Mouse (Mus musculus): ENCODE data around the gene Nbeal1. TPM values are rescaled to one million over a fixed set of nuclear protein-coding genes. Genes with fewer than 3 reads are reported as not detected.

Gene Nbeal1
- polyA plus RNA-seq, 1 experiment from 2014 or later, result 6.4 TPM

- Histone ChIP-seq H3K4me1 (ENCODE audit: insufficient read depth, low read length) (no peaks in the 10 kb centered on the region), H3K27ac (ENCODE audit: low read length) (no peak overlapping the region), H3K4me3 (ENCODE audit: low read length) (no peak overlapping the region), H3K9ac (replicated peaks; ENCODE audit: low read length) (no peak overlapping the region), H3K4me2 (replicated peaks; ENCODE audit: low read depth, low read length) (no peak overlapping the region), H3K9me3 (ENCODE audit: low read length) (no peaks in the 10 kb centered on the region), H3K27me3 (ENCODE audit: insufficient read depth, low read length) (no peaks in the 10 kb centered on the region), H3K36me3 (ENCODE audit: insufficient read depth, low read length) (peaks cover 17% of the 10 kb centered on the region)
- 64% methylated on average over 1 of the region's 1 CpGs for WGBS
- no peak for ATAC-seq (ENCODE audit: low FRiP score, low TSS enrichment)
Observed at GRCm38 (mm10) chr1:60293921-60294320, 113.5 kb downstream of the Nbeal1 start.

- 1% methylated on average over 59 of the region's 60 CpGs for WGBS
- Histone ChIP-seq H3K27me3 (ENCODE audit: insufficient read depth, low read length) (no peaks in the 10 kb centered on the region), H3K27ac (ENCODE audit: low read length) (peak within 1 kb of the TSS; percentile 98), H3K4me1 (ENCODE audit: insufficient read depth, low read length) (peaks cover 15% of the 10 kb centered on the region), H3K9ac (replicated peaks; ENCODE audit: low read length) (peak within 1 kb of the TSS; percentile 83), H3K4me2 (replicated peaks; ENCODE audit: low read depth, low read length) (peak within 1 kb of the TSS; percentile 77), H3K36me3 (ENCODE audit: insufficient read depth, low read length) (peaks cover 7% of the 10 kb centered on the region; the same call in 1 of the 2 replicates), H3K4me3 (ENCODE audit: low read length) (peak within 1 kb of the TSS; percentile 77), H3K9me3 (ENCODE audit: low read length) (no peaks in the 10 kb centered on the region)
- ATAC-seq (ENCODE audit: low FRiP score, low TSS enrichment), result peak; percentile 99
Observed at GRCm38 (mm10) chr1:60342808-60343629, 162.6 kb downstream of the Nbeal1 start, which contains the start of gene Cyp20a1. Gene Cyp20a1 (plus strand): TSS chr1:60343323.

- Histone ChIP-seq H3K4me1 (ENCODE audit: insufficient read depth, low read length) (peaks cover 15% of the 10 kb centered on the region), H3K9me3 (ENCODE audit: low read length) (no peaks in the 10 kb centered on the region), H3K4me2 (replicated peaks; ENCODE audit: low read depth, low read length) (peak overlapping the region; percentile 77), H3K36me3 (ENCODE audit: insufficient read depth, low read length) (peaks cover 3% of the 10 kb centered on the region; the same call in 1 of the 2 replicates), H3K27me3 (ENCODE audit: insufficient read depth, low read length) (no peaks in the 10 kb centered on the region), H3K27ac (ENCODE audit: low read length) (peak overlapping the region; percentile 98), H3K4me3 (ENCODE audit: low read length) (peak overlapping the region; percentile 77), H3K9ac (replicated peaks; ENCODE audit: low read length) (peak overlapping the region; percentile 83)
- peak; percentile 11 for ATAC-seq (ENCODE audit: low FRiP score, low TSS enrichment)
- 12% methylated on average over 14 of the region's 14 CpGs for WGBS
Observed at GRCm38 (mm10) chr1:60343630-60344455, 163.4 kb downstream of the Nbeal1 start.

GRCm38 (mm10) chr1:60344670-60345069 lies 164.3 kb downstream of the Nbeal1 start:
- H3K4me2 ChIP-seq (replicated peaks; ENCODE audit: low read depth, low read length), result 0 out of 2 replicates have a peak overlapping the region, but pooled peaks have one; percentile 77
- H3K4me1 ChIP-seq (ENCODE audit: insufficient read depth, low read length), result peaks cover 15% of the 10 kb centered on the region
- H3K27me3 ChIP-seq (ENCODE audit: insufficient read depth, low read length), result no peaks in the 10 kb centered on the region
- H3K27ac ChIP-seq (ENCODE audit: low read length), result no peak overlapping the region
- H3K4me3 ChIP-seq (ENCODE audit: low read length), result no peak overlapping the region; the same call in 1 of the 2 replicates
- peaks cover 4% of the 10 kb centered on the region; the same call in 1 of the 2 replicates for H3K36me3 ChIP-seq (ENCODE audit: insufficient read depth, low read length)
- peaks cover 4% of the 10 kb centered on the region for H3K9me3 ChIP-seq (ENCODE audit: low read length)
- no peak overlapping the region for H3K9ac ChIP-seq (replicated peaks; ENCODE audit: low read length)
- ATAC-seq (ENCODE audit: low FRiP score, low TSS enrichment), result no peak
- 75% methylated on average over 6 of the region's 6 CpGs for WGBS

GRCm38 (mm10) chr1:60345712-60346111 lies 165.3 kb downstream of the Nbeal1 start:
- Histone ChIP-seq H3K27ac (ENCODE audit: low read length) (no peak overlapping the region; the same call in 1 of the 2 replicates), H3K4me3 (ENCODE audit: low read length) (no peak overlapping the region), H3K27me3 (ENCODE audit: insufficient read depth, low read length) (no peaks in the 10 kb centered on the region), H3K4me2 (replicated peaks; ENCODE audit: low read depth, low read length) (no peak overlapping the region), H3K36me3 (ENCODE audit: insufficient read depth, low read length) (peaks cover 8% of the 10 kb centered on the region; the same call in 1 of the 2 replicates), H3K9me3 (ENCODE audit: low read length) (peaks cover 11% of the 10 kb centered on the region), H3K4me1 (ENCODE audit: insufficient read depth, low read length) (peaks cover 15% of the 10 kb centered on the region), H3K9ac (replicated peaks; ENCODE audit: low read length) (no peak overlapping the region)
- 48% methylated on average over 2 of the region's 2 CpGs for WGBS
- ATAC-seq (ENCODE audit: low FRiP score, low TSS enrichment), result no peak

- WGBS, result 89% methylated on average over 5 of the region's 5 CpGs
- peaks cover 37% of the 10 kb centered on the region for H3K36me3 ChIP-seq (ENCODE audit: insufficient read depth, low read length)
- no peak overlapping the region for H3K27ac ChIP-seq (ENCODE audit: low read length)
- H3K4me2 ChIP-seq (replicated peaks; ENCODE audit: low read depth, low read length), result no peak overlapping the region
- H3K4me1 ChIP-seq (ENCODE audit: insufficient read depth, low read length), result no peaks in the 10 kb centered on the region
- no peak overlapping the region for H3K9ac ChIP-seq (replicated peaks; ENCODE audit: low read length)
- H3K27me3 ChIP-seq (ENCODE audit: insufficient read depth, low read length), result no peaks in the 10 kb centered on the region
- ATAC-seq (ENCODE audit: low FRiP score, low TSS enrichment), result no peak
- H3K9me3 ChIP-seq (ENCODE audit: low read length), result peaks cover 11% of the 10 kb centered on the region
- H3K4me3 ChIP-seq (ENCODE audit: low read length), result no peak overlapping the region
Observed at GRCm38 (mm10) chr1:60352786-60353185, 172.4 kb downstream of the Nbeal1 start.

- WGBS, result 93% methylated on average over 1 of the region's 1 CpGs
- H3K27ac ChIP-seq (ENCODE audit: low read length), result no peak overlapping the region
Observed at GRCm38 (mm10) chr1:60361626-60362025, 181.2 kb downstream of the Nbeal1 start.

GRCm38 (mm10) chr1:60376556-60376955 lies 196.2 kb downstream of the Nbeal1 start:
- no peak for ATAC-seq (ENCODE audit: low FRiP score, low TSS enrichment)
- no peak overlapping the region for H3K27ac ChIP-seq (ENCODE audit: low read length)
- no peak overlapping the region for H3K9ac ChIP-seq (replicated peaks; ENCODE audit: low read length)
- H3K27me3 ChIP-seq (ENCODE audit: insufficient read depth, low read length), result no peaks in the 10 kb centered on the region
- H3K4me2 ChIP-seq (replicated peaks; ENCODE audit: low read depth, low read length), result no peak overlapping the region
- H3K4me3 ChIP-seq (ENCODE audit: low read length), result no peak overlapping the region
- WGBS, result 85% methylated on average over 1 of the region's 1 CpGs
- H3K36me3 ChIP-seq (ENCODE audit: insufficient read depth, low read length), result peaks cover 51% of the 10 kb centered on the region
- no peaks in the 10 kb centered on the region for H3K9me3 ChIP-seq (ENCODE audit: low read length)
- H3K4me1 ChIP-seq (ENCODE audit: insufficient read depth, low read length), result no peaks in the 10 kb centered on the region

More at GRCm38 (mm10) chr1:60361626-60362025, 181.2 kb downstream of the Nbeal1 start:
- Histone ChIP-seq H3K27me3 (ENCODE audit: insufficient read depth, low read length) (no peaks in the 10 kb centered on the region), H3K4me3 (ENCODE audit: low read length) (no peak overlapping the region), H3K9ac (replicated peaks; ENCODE audit: low read length) (no peak overlapping the region), H3K4me1 (ENCODE audit: insufficient read depth, low read length) (no peaks in the 10 kb centered on the region), H3K9me3 (ENCODE audit: low read length) (no peaks in the 10 kb centered on the region), H3K4me2 (replicated peaks; ENCODE audit: low read depth, low read length) (no peak overlapping the region), H3K36me3 (ENCODE audit: insufficient read depth, low read length) (peaks cover 26% of the 10 kb centered on the region)
- no peak for ATAC-seq (ENCODE audit: low FRiP score, low TSS enrichment)

GRCm38 (mm10) chr1:60381910-60382309 lies 201.5 kb downstream of the Nbeal1 start:
- H3K4me1 ChIP-seq (ENCODE audit: insufficient read depth, low read length), result no peaks in the 10 kb centered on the region
- H3K4me3 ChIP-seq (ENCODE audit: low read length), result no peak overlapping the region
- no peak overlapping the region for H3K9ac ChIP-seq (replicated peaks; ENCODE audit: low read length)
- H3K27me3 ChIP-seq (ENCODE audit: insufficient read depth, low read length), result no peaks in the 10 kb centered on the region
- 94% methylated on average over 3 of the region's 3 CpGs for WGBS
- H3K27ac ChIP-seq (ENCODE audit: low read length), result no peak overlapping the region
- peaks cover 49% of the 10 kb centered on the region for H3K36me3 ChIP-seq (ENCODE audit: insufficient read depth, low read length)
- H3K9me3 ChIP-seq (ENCODE audit: low read length), result no peaks in the 10 kb centered on the region
- no peak overlapping the region for H3K4me2 ChIP-seq (replicated peaks; ENCODE audit: low read depth, low read length)
- no peak for ATAC-seq (ENCODE audit: low FRiP score, low TSS enrichment)

All from kidney, embryonic 16.5 days (tissue).